Mouse (Mus musculus) olfactory bulb, adult 2 months (tissue): ENCODE results near the gene Sctr.

Experiments
- CTCF ChIP-seq: fragments of 200-500 bp; IDR thresholded peaks from 2 replicates; pipeline ENCODE4 v1.5.1; 2012; ENCODE audit warnings: low read depth, mild to moderate bottlenecking, low read length, moderate library complexity; ENCODE audit not compliant: insufficient read depth
- POLR2A ChIP-seq: fragments of 200-500 bp; IDR thresholded peaks from 2 replicates; pipeline ENCODE4 v1.6.1; 2012; ENCODE audit warnings: mild to moderate bottlenecking, low read depth, low read length, moderate library complexity; ENCODE audit not compliant: insufficient read depth

DNA sequence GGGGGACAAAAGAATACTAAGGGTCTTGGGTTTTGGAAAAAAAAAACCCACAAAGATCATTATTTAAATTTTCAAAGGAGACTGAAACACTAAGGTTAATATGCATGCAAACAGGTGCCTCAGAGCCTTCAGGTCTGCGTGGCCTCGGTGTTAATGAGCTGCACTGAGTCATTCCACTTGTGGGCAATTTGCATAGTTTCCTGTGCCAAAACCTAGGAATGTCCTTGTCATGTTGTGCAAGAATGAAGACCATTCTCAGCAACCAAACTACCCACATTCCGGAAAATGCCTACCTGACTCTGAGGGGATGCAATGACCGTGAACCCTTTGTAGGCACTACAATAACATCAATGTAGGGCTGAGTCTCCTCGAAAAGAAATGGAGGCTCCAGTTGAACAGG is 20.1 kb upstream of the Sctr start:
- TF ChIP-seq CTCF (no peak), POLR2A (no peak)
